Mouse (Mus musculus) myocyte (in vitro differentiated cells): ENCODE results near the gene Cd2bp2. TPM values are rescaled to one million over a fixed set of nuclear protein-coding genes. Genes with fewer than 3 reads are reported as not detected.
A peak's percentile ranks its signal among the peaks of the same experiment; 100 is the strongest.
"Not testable (repeated sequence)": the region's sequence is repeated elsewhere in the genome, so short reads cannot be mapped to it uniquely, and the experiment has no call there.

ENCODE experiments used
- H3K27me3 ChIP-seq: one replicate; pipeline ENCODE4 v1.6.1; 2011; ENCODE audit not compliant: control insufficient read depth, insufficient read depth, insufficient read length
- H3K36me3 ChIP-seq: one replicate; pipeline ENCODE4 v1.6.1; 2011; ENCODE audit not compliant: control insufficient read depth, insufficient read depth
- H3K4me2 ChIP-seq: one replicate; pipeline ENCODE4 v1.6.1; 2011; ENCODE audit warnings: low read depth, control low read depth
- H3K4me3 ChIP-seq: one replicate; pipeline ENCODE4 v1.5.1; 2011; ENCODE audit warnings: mild to moderate bottlenecking, control low read depth, moderate library complexity
- H3K79me2 ChIP-seq: one replicate; pipeline ENCODE4 v1.6.1; 2011; ENCODE audit not compliant: control insufficient read depth, insufficient read depth
- H3ac ChIP-seq: one replicate; pipeline ENCODE4 v1.6.1; 2011; ENCODE audit not compliant: control insufficient read depth, insufficient read length
- CEBPB ChIP-seq: IDR thresholded peaks from 2 replicates; pipeline ENCODE4 v1.6.1; 2011; ENCODE audit warnings: mild to moderate bottlenecking, moderate library complexity; ENCODE audit not compliant: poor library complexity, insufficient read depth, severe bottlenecking
- E2F4 ChIP-seq: IDR thresholded peaks from one replicate; pipeline ENCODE4 v1.6.1; 2011; ENCODE audit warnings: mild to moderate bottlenecking, control low read depth, moderate library complexity; ENCODE audit not compliant: insufficient read depth
- MAX ChIP-seq: IDR thresholded peaks from one replicate; pipeline ENCODE4 v1.6.1; 2011; ENCODE audit warnings: low read depth, mild to moderate bottlenecking, control low read depth
- MYOD1 ChIP-seq, 3 experiments: IDR thresholded peaks; one replicate each; pipeline ENCODE4 v1.6.1; 2011; ENCODE audit warnings: control low read depth in 2 of 3, low read depth in 2 of 3, mild to moderate bottlenecking in 2 of 3, moderate library complexity in 1 of 3; ENCODE audit not compliant: insufficient read length in 2 of 3, control insufficient read depth in 1 of 3
- MYOG ChIP-seq, 3 experiments: IDR thresholded peaks; one replicate each; pipeline ENCODE4 v1.6.1; 2011; ENCODE audit warnings: control low read depth in 2 of 3, low read depth in 2 of 3, mild to moderate bottlenecking in 2 of 3; ENCODE audit not compliant: insufficient read length in 2 of 3, control insufficient read depth in 1 of 3, insufficient read depth in 1 of 3
- POLR2A ChIP-seq: IDR thresholded peaks from one replicate; pipeline ENCODE4 v1.6.1; 2011; ENCODE audit warnings: low read depth, mild to moderate bottlenecking, control low read depth, moderate library complexity; ENCODE audit not compliant: insufficient read length
- POLR2AphosphoS2 ChIP-seq: IDR thresholded peaks from one replicate; pipeline ENCODE4 v1.6.1; 2011; ENCODE audit warnings: low read depth, control low read depth; ENCODE audit not compliant: insufficient read length
- REST ChIP-seq: IDR thresholded peaks from one replicate; pipeline ENCODE4 v1.6.1; 2011; ENCODE audit warnings: mild to moderate bottlenecking, control low read depth, moderate library complexity; ENCODE audit not compliant: insufficient read depth, insufficient read length
- SRF ChIP-seq: IDR thresholded peaks from one replicate; pipeline ENCODE4 v1.6.1; 2011; ENCODE audit warnings: low read depth; ENCODE audit not compliant: control insufficient read depth, insufficient read length
- TCF12 ChIP-seq: IDR thresholded peaks from one replicate; pipeline ENCODE4 v1.6.1; 2011; ENCODE audit warnings: mild to moderate bottlenecking, control low read depth; ENCODE audit not compliant: poor library complexity, insufficient read depth, severe bottlenecking
- TCF3 ChIP-seq: IDR thresholded peaks from one replicate; pipeline ENCODE4 v1.6.1; 2011; ENCODE audit warnings: low read depth, control low read depth; ENCODE audit not compliant: insufficient read length
- USF1 ChIP-seq: IDR thresholded peaks from one replicate; pipeline ENCODE4 v1.6.1; 2011; ENCODE audit warnings: low read depth, mild to moderate bottlenecking, control low read depth, moderate library complexity
- polyA plus RNA-seq: library from polyadenylated mRNA; unstranded; fragments of >200 nt; fragmentation: generic; extraction: Trizol; gene quantifications from one replicate; pipeline ENCODE4 v1.2.1, GENCODE M21; 2012; ENCODE audit warnings: missing spikeins

The Cd2bp2 gene
- polyA plus RNA-seq, 1 experiment, result 58.3 TPM

- Histone ChIP-seq H3K36me3 (no peaks in the 10 kb centered on the region), H3K4me3 (no peak overlapping the region), H3K79me2 (no peaks in the 10 kb centered on the region), H3ac (no peak overlapping the region), H3K4me2 (no peak overlapping the region), H3K27me3 (no peaks in the 10 kb centered on the region)
- TF ChIP-seq SRF (no peak), MAX (no peak), MYOG (IDR thresholded peaks at IDR 0.05; ENCODE audit: control insufficient read depth in 1 of 3, insufficient read depth in 1 of 3, insufficient read length in 2 of 3, low read depth in 2 of 3) (no peak), POLR2A (no peak), CEBPB (no peak), REST (no peak), TCF12 (no peak), USF1 (no peak), E2F4 (no peak), MYOD1 (IDR thresholded peaks at IDR 0.05; ENCODE audit: control insufficient read depth in 1 of 3, insufficient read length in 2 of 3, low read depth in 2 of 3) (no peak), POLR2AphosphoS2 (no peak), TCF3 (no peak)
Measured at GRCm38 (mm10) chr7:127183345-127183744, 12.5 kb downstream of the Cd2bp2 start.

GRCm38 (mm10) chr7:127181724-127182123, 14.1 kb downstream of the Cd2bp2 start:
- H3K36me3 ChIP-seq, H3ac ChIP-seq, H3K79me2 ChIP-seq, H3K4me3 ChIP-seq, H3K27me3 ChIP-seq: not testable (repeated sequence)
- peak overlapping the region; percentile 55 for H3K4me2 ChIP-seq

GRCm38 (mm10) chr7:127180783-127181182, 15.1 kb downstream of the Cd2bp2 start:
- H3K4me2 ChIP-seq, result peak overlapping the region; percentile 55
- no peak overlapping the region for H3K4me3 ChIP-seq
- no peak overlapping the region for H3ac ChIP-seq
- H3K79me2 ChIP-seq, result no peaks in the 10 kb centered on the region
- TF ChIP-seq TCF3 (no peak), USF1 (no peak), MAX (no peak), SRF (no peak), MYOG (IDR thresholded peaks at IDR 0.05; ENCODE audit: control insufficient read depth in 1 of 3, insufficient read depth in 1 of 3, insufficient read length in 2 of 3, low read depth in 2 of 3) (peak in 2 of 3 experiments; percentile 17 to 77), E2F4 (no peak), CEBPB (peak; percentile 56; the same call in 1 of the 2 replicates), TCF12 (peak; percentile 36), POLR2AphosphoS2 (no peak), REST (no peak), POLR2A (no peak), MYOD1 (IDR thresholded peaks at IDR 0.05; ENCODE audit: control insufficient read depth in 1 of 3, insufficient read length in 2 of 3, low read depth in 2 of 3) (peak in 1 of 3 experiments; percentile 37)
- H3K36me3 ChIP-seq, result no peaks in the 10 kb centered on the region
- no peaks in the 10 kb centered on the region for H3K27me3 ChIP-seq

- Histone ChIP-seq H3ac (no peak overlapping the region), H3K4me3 (no peak overlapping the region), H3K27me3 (no peaks in the 10 kb centered on the region), H3K79me2 (no peaks in the 10 kb centered on the region), H3K4me2 (peak overlapping the region; percentile 6), H3K36me3 (no peaks in the 10 kb centered on the region)
- no peak for TF ChIP-seq SRF
- peak in 1 of 3 experiments; percentile 36 for TF ChIP-seq MYOD1 (IDR thresholded peaks at IDR 0.05; ENCODE audit: control insufficient read depth in 1 of 3, insufficient read length in 2 of 3, low read depth in 2 of 3)
- peak; percentile 11 for TF ChIP-seq USF1
Measured at GRCm38 (mm10) chr7:127176937-127177336, 18.9 kb downstream of the Cd2bp2 start.

GRCm38 (mm10) chr7:127166501-127166900, 29.3 kb downstream of the Cd2bp2 start:
- H3K4me3 ChIP-seq, result no peak overlapping the region
- H3K4me2 ChIP-seq, result no peak overlapping the region
- TF ChIP-seq POLR2AphosphoS2, result no peak
- TF ChIP-seq CEBPB, result no peak
- H3ac ChIP-seq, result no peak overlapping the region
- H3K36me3 ChIP-seq, result no peaks in the 10 kb centered on the region
- H3K27me3 ChIP-seq, result peaks cover 7% of the 10 kb centered on the region
- no peaks in the 10 kb centered on the region for H3K79me2 ChIP-seq
